Mouse (Mus musculus): ENCODE measurements at regions not wholly inside any gene's neighbourhood (a gene's known extent, or its start where the extent isn't known, plus 50 kb on each side); places are given as distances from the start of the nearest gene placed in this dataset.

DNA sequence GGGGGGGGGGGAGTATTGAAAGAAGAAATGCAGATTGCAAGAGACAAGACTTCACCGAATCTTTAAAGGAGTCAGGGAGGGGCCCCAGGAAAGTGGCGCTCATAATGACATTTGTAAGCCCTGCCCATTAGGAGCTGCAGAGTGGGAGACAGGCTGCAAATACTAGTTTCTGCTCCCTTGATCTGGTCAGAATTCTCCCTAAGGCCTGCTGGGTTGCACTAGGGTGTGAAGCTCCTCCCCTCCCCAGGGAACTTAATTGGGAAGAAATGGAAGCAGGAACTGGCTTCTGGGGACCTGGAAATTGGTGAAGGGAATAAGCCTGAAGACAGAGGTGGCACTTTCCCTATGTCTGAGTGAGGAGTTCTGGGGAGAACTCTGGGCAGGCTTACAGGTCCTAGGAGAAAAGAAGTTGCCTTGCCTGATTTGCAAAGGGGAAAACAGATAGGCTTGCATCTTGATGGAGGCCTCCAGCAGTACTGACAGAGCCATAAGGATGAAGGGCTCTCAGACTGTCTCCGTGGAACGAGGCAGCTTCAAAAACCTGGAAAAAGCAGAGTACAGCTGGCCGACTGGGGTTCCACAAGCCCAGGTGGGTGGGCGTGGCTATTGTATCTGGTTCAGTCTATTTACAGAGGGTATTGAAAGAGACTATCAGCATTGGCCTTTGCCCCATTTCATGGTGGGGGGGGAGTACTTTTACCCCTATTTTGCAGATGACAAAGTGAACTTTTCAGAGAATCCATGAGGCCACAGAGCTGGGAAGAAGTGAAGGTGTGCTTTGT, 125.7 kb downstream of the Plpp3 start:
- no peaks in the 10 kb centered on the region for H3K9me3 ChIP-seq (replicated peaks; ENCODE audit: insufficient read depth, low read length)
- no peak for DNase-seq (ENCODE audit: low read depth, low spot score)
- no peak overlapping the region for H3K27ac ChIP-seq (ENCODE audit: control insufficient read depth, low read depth, low read length)
- no peak overlapping the region for H3K9ac ChIP-seq (ENCODE audit: control insufficient read depth, low read depth, low read length, poor library complexity, severe bottlenecking)
- H3K79me2 ChIP-seq (ENCODE audit: control insufficient read depth, insufficient read depth, low read length, poor library complexity), result no peaks in the 10 kb centered on the region
- H3K4me3 ChIP-seq (ENCODE audit: control insufficient read depth in 1 of 2, insufficient read depth in 1 of 2, low read depth in 2 of 2, low read length in 2 of 2), result no peak overlapping the region
- H3K27me3 ChIP-seq (ENCODE audit: control insufficient read depth in 1 of 2, insufficient read depth in 2 of 2, low read length in 2 of 2), result no peaks in the 10 kb centered on the region
- H3K4me1 ChIP-seq (ENCODE audit: control insufficient read depth in 1 of 2, insufficient read depth in 2 of 2, low read length in 2 of 2), result no peaks in the 10 kb centered on the region
- no peaks in the 10 kb centered on the region for H3K36me3 ChIP-seq (ENCODE audit: control insufficient read depth in 1 of 2, insufficient read depth in 2 of 2, low read length in 2 of 2)
- TF ChIP-seq CTCF (IDR thresholded peaks at IDR 0.05 in 2 of 3, conservative IDR thresholded peaks at IDR 0.05 in 1 of 3; ENCODE audit: control insufficient read depth in 1 of 3, insufficient read depth in 1 of 3, low read depth in 2 of 3, low read length in 3 of 3, poor library complexity in 1 of 3, severe bottlenecking in 1 of 3) (no peak), TBP (IDR thresholded peaks at IDR 0.05; ENCODE audit: low read depth, low read length) (no peak), MXI1 (IDR thresholded peaks at IDR 0.05; ENCODE audit: low read depth, low read length) (no peak), UBTF (IDR thresholded peaks at IDR 0.05; ENCODE audit: borderline replicate concordance, insufficient read depth, low read depth, low read length) (no peak), USF1 (IDR thresholded peaks at IDR 0.05; ENCODE audit: low read depth, low read length) (no peak), CHD1 (IDR thresholded peaks at IDR 0.05; ENCODE audit: low read depth, low read length) (no peak)

DNA sequence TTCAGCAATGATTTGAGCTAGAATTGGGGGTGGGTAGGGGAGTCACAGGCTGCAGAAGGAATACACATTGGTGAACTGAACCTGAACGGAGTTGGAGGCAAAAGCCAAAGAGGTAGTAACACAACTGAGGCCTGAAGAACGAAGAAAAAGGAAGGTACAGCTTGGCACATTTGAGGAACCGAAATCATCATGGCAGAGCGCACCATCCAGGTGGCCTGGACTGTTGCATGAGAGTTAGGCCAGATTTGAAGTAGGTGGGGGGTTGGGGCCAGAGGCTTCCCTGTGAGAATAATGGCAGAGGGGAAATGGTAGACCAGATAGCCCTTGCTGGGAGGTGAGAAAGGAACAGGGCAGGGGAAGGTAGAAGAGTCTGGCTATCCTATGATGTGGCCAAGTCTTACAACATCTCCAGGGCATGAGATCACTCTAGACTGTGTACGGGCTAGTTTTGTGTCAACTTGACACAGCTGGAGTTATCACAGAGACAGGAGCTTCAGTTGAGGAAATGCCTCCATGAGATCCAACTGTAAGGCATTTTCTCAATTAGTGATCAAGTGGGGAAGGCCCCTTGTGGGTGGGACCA, 128.4 kb downstream of the Plpp3 start:
- H3K9me3 ChIP-seq (replicated peaks; ENCODE audit: insufficient read depth, low read length), result no peaks in the 10 kb centered on the region
- H3K79me2 ChIP-seq (ENCODE audit: control insufficient read depth, insufficient read depth, low read length, poor library complexity), result no peaks in the 10 kb centered on the region
- no peak overlapping the region for H3K27ac ChIP-seq (ENCODE audit: control insufficient read depth, low read depth, low read length)
- TF ChIP-seq CHD2 (IDR thresholded peaks at IDR 0.05; ENCODE audit: low read length), result no peak
- TF ChIP-seq ELF1 (IDR thresholded peaks at IDR 0.05; ENCODE audit: low read depth, low read length), result no peak
- no peak for TF ChIP-seq TBP (IDR thresholded peaks at IDR 0.05; ENCODE audit: low read depth, low read length)
- no peak for TF ChIP-seq NELFE (IDR thresholded peaks at IDR 0.05; ENCODE audit: low read depth, low read length)
- no peak for TF ChIP-seq MEF2A (IDR thresholded peaks at IDR 0.05; ENCODE audit: extremely low read depth, insufficient replicate concordance, low read depth, low read length, poor library complexity, severe bottlenecking)
- TF ChIP-seq UBTF (IDR thresholded peaks at IDR 0.05; ENCODE audit: borderline replicate concordance, insufficient read depth, low read depth, low read length), result no peak
- TF ChIP-seq KAT2A (conservative IDR thresholded peaks at IDR 0.05; ENCODE audit: low read depth, low read length), result no peak
- TF ChIP-seq RCOR1 (IDR thresholded peaks at IDR 0.05; ENCODE audit: low read depth, low read length), result no peak
- no peak for TF ChIP-seq SIN3A (IDR thresholded peaks at IDR 0.05; ENCODE audit: low read length)
- TF ChIP-seq CTCF (IDR thresholded peaks at IDR 0.05 in 2 of 3, conservative IDR thresholded peaks at IDR 0.05 in 1 of 3; ENCODE audit: control insufficient read depth in 1 of 3, insufficient read depth in 1 of 3, low read depth in 2 of 3, low read length in 3 of 3, poor library complexity in 1 of 3, severe bottlenecking in 1 of 3), result no peak
- TF ChIP-seq EP300 (IDR thresholded peaks at IDR 0.05; ENCODE audit: low read depth in 1 of 2, low read length in 2 of 2), result no peak
- TF ChIP-seq USF2 (IDR thresholded peaks at IDR 0.05; ENCODE audit: borderline replicate concordance in 1 of 2, insufficient read depth in 1 of 2, low read depth in 1 of 2, low read length in 2 of 2), result no peak
- TF ChIP-seq ZC3H11A (IDR thresholded peaks at IDR 0.05; ENCODE audit: low read depth, low read length), result no peak
- no peak for TF ChIP-seq MAX (IDR thresholded peaks at IDR 0.05; ENCODE audit: low read length)
- no peak overlapping the region for H3K4me3 ChIP-seq (ENCODE audit: control insufficient read depth in 1 of 2, insufficient read depth in 1 of 2, low read depth in 2 of 2, low read length in 2 of 2)
- no peaks in the 10 kb centered on the region for H3K4me1 ChIP-seq (ENCODE audit: control insufficient read depth in 1 of 2, insufficient read depth in 2 of 2, low read length in 2 of 2)
- H3K27me3 ChIP-seq (ENCODE audit: control insufficient read depth in 1 of 2, insufficient read depth in 2 of 2, low read length in 2 of 2), result no peaks in the 10 kb centered on the region
- DNase-seq (ENCODE audit: low read depth, low spot score), result no peak
- H3K9ac ChIP-seq (ENCODE audit: control insufficient read depth, low read depth, low read length, poor library complexity, severe bottlenecking), result no peak overlapping the region
- H3K36me3 ChIP-seq (ENCODE audit: control insufficient read depth in 1 of 2, insufficient read depth in 2 of 2, low read length in 2 of 2), result no peaks in the 10 kb centered on the region
